Mouse (Mus musculus) limb, embryonic 12.5 days (tissue): ENCODE measurements around the gene Gm37240. TPM values are rescaled to one million over a fixed set of nuclear protein-coding genes. Genes with fewer than 3 reads are reported as not detected.

Experiments used
- ATAC-seq: fragments of 200-750 bp; cut with Nextera tagmentation; 2 replicates; pipeline ENCODE4 v1.8.0; 2017; ENCODE audit warnings: low read depth, moderate TSS enrichment; ENCODE audit not compliant: insufficient number of reproducible peaks, insufficient read depth, low FRiP score, low TSS enrichment
- H3K27ac ChIP-seq: fragments of 300-500 bp; sonication (generic); 2 replicates; pipeline ENCODE4 v1.5.1; 2016; ENCODE audit warnings: mild to moderate bottlenecking, moderate library complexity
- H3K27me3 ChIP-seq: fragments of 300-500 bp; sonication (generic); 2 replicates; pipeline ENCODE4 v1.6.1; 2016; ENCODE audit warnings: mild to moderate bottlenecking, moderate library complexity
- H3K36me3 ChIP-seq: fragments of 300-500 bp; sonication (generic); 2 replicates; pipeline ENCODE4 v1.6.1; 2016; ENCODE audit warnings: mild to moderate bottlenecking, moderate library complexity
- H3K4me1 ChIP-seq: fragments of 300-500 bp; sonication (generic); replicated peaks from 2 replicates; pipeline ENCODE4 v1.6.1; 2016
- H3K4me2 ChIP-seq: fragments of 300-500 bp; sonication (generic); 2 replicates; pipeline ENCODE4 v1.6.1; 2016; ENCODE audit warnings: mild to moderate bottlenecking, moderate library complexity
- H3K4me3 ChIP-seq: fragments of 300-500 bp; sonication (generic); replicated peaks from 2 replicates; pipeline ENCODE4 v1.5.1; 2016; ENCODE audit warnings: mild to moderate bottlenecking
- H3K9ac ChIP-seq: fragments of 300-500 bp; sonication (generic); replicated peaks from 2 replicates; pipeline ENCODE4 v1.6.1; 2016; ENCODE audit warnings: mild to moderate bottlenecking, moderate library complexity
- H3K9me3 ChIP-seq: fragments of 300-500 bp; sonication (generic); 2 replicates; pipeline ENCODE4 v1.6.1; 2016; ENCODE audit warnings: mild to moderate bottlenecking, moderate library complexity
- WGBS: fragments of 180-500 bp; shearing (Covaris S2); methylation state at CpG from one replicate; pipeline ENCODE4 v1.1.7; 2016; 5-methylcytosine and 5-hydroxymethylcytosine counted together
- polyA plus RNA-seq: library from polyadenylated mRNA; unstranded; fragments of >200 nt; fragmentation: Nextera tagmentation; extraction: Ambion mirVana; gene quantifications from 2 replicates; pipeline ENCODE4 v1.2.1, GENCODE M21; 2016

Gm37240 gene
- polyA plus RNA-seq, 1 experiment from 2014 or later = 3.4 TPM

DNA sequence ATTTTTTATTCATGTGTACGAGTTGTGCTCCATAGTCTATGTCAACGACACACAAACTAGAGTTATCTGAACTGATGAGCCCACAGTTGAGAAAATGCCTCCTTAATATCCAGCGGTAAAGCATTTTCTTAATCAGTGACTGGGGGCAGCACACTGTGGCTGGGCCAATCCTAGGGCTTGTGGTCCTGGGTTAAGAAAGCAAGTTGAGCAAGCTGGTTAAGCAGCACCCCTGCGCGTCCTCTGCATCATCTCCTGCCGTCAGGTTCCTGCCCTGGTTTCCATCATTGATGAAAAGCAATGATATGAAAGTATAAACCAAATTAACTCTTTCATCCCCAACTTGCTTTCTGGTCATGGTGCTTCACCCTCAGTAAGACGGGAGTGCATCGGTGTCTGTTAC, 1394.7 kb downstream of the Gm37240 start:
- Histone ChIP-seq H3K36me3 (peaks cover 6% of the 10 kb centered on the region; the same call in 1 of the 2 replicates), H3K27me3 (no peaks in the 10 kb centered on the region), H3K4me2 (no peak overlapping the region), H3K9me3 (no peaks in the 10 kb centered on the region), H3K27ac (no peak overlapping the region), H3K4me1 (no peaks in the 10 kb centered on the region), H3K4me3 (no peak overlapping the region), H3K9ac (no peak overlapping the region)
- no peak for ATAC-seq
- WGBS = 93% methylated on average over 8 of the region's 8 CpGs

- Histone ChIP-seq H3K9ac (no peak overlapping the region), H3K4me3 (no peak overlapping the region), H3K36me3 (peaks cover 4% of the 10 kb centered on the region; the same call in 1 of the 2 replicates), H3K9me3 (no peaks in the 10 kb centered on the region), H3K4me2 (no peak overlapping the region), H3K27me3 (no peaks in the 10 kb centered on the region), H3K4me1 (0 out of 2 replicates have a peak, but pooled peaks cover 3% of the 10 kb centered on the region), H3K27ac (no peak overlapping the region)
- ATAC-seq = no peak
- WGBS = 80% methylated on average over 4 of the region's 4 CpGs
These were observed 1395.2 kb downstream of the Gm37240 start for GRCm38 (mm10) chr3:84492148-84492547.

GRCm38 (mm10) chr3:84488716-84489115, 1398.6 kb downstream of the Gm37240 start:
- no peak overlapping the region for H3K9ac ChIP-seq
- no peak overlapping the region for H3K27ac ChIP-seq
- ATAC-seq = no peak
- H3K27me3 ChIP-seq = 0 out of 2 replicates have a peak, but pooled peaks cover under 1% of the 10 kb centered on the region
- H3K4me3 ChIP-seq = no peak overlapping the region
- peaks cover 10% of the 10 kb centered on the region; the same call in 1 of the 2 replicates for H3K4me1 ChIP-seq
- WGBS = 76% methylated on average over 6 of the region's 6 CpGs
- H3K36me3 ChIP-seq = no peaks in the 10 kb centered on the region; the same call in 1 of the 2 replicates
- H3K4me2 ChIP-seq = no peak overlapping the region
- no peaks in the 10 kb centered on the region for H3K9me3 ChIP-seq

DNA sequence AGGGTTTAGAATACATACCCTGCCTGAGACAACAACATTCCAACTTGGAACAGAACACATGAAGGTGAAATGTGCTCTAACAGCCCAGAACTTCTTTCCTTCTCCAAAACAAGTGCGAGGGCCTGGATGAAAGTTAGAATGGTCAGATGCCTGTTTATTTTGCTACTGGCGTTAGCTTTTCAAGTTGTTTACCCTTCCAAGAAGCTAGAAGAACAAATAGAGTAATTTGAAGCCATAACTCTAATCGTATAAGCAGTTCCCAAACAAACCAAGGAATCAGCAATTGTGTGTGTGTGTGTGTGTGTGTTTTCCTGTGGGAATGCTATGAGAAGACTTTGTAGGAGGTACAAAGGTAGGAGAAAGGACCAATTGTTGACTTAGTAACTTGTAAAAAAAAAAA, 1402.4 kb downstream of the Gm37240 start:
- Histone ChIP-seq H3K36me3 (no peaks in the 10 kb centered on the region), H3K9me3 (no peaks in the 10 kb centered on the region), H3K4me3 (no peak overlapping the region), H3K27me3 (peaks cover 35% of the 10 kb centered on the region), H3K9ac (no peak overlapping the region), H3K4me2 (no peak overlapping the region), H3K4me1 (peaks cover 19% of the 10 kb centered on the region; the same call in 1 of the 2 replicates), H3K27ac (peak overlapping the region; percentile 50; the same call in 1 of the 2 replicates)
- 41% methylated on average over 3 of the region's 3 CpGs for WGBS
- no peak for ATAC-seq

DNA sequence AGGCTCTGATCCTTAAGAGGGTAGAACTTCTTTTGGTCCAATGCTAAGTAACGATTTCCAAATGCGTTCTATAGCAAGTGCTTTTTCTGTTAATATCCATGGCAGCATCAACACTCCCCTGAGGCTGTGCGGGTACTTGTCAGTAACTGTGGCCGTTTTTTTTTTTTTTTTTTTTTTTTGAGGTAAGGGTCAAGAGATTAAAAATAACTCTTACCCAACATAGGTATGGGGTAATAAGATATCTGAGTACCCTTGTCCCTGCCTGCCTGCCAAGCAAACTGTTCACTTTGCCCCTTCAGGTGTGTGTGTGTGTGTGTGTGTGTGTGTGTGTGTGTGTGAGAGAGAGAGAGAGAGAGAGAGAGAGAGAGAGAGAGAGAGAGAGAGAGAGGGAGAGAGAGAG, 1403.0 kb downstream of the Gm37240 start:
- Histone ChIP-seq H3K36me3 (no peaks in the 10 kb centered on the region), H3K9me3 (no peaks in the 10 kb centered on the region), H3K4me1 (peaks cover 25% of the 10 kb centered on the region), H3K27ac (no peak overlapping the region), H3K4me3 (no peak overlapping the region), H3K9ac (no peak overlapping the region), H3K27me3 (peaks cover 41% of the 10 kb centered on the region), H3K4me2 (no peak overlapping the region)
- ATAC-seq = no peak
- 71% methylated on average over 4 of the region's 4 CpGs for WGBS

GRCm38 (mm10) chr3:84482121-84482520, 1405.2 kb downstream of the Gm37240 start:
- 70% methylated on average over 6 of the region's 6 CpGs for WGBS
- H3K9ac ChIP-seq = no peak overlapping the region
- H3K4me3 ChIP-seq = no peak overlapping the region
- peaks cover 27% of the 10 kb centered on the region for H3K4me1 ChIP-seq
- H3K27ac ChIP-seq = no peak overlapping the region
- no peaks in the 10 kb centered on the region for H3K9me3 ChIP-seq
- no peak for ATAC-seq
- H3K4me2 ChIP-seq = no peak overlapping the region
- no peaks in the 10 kb centered on the region for H3K36me3 ChIP-seq
- H3K27me3 ChIP-seq = peaks cover 63% of the 10 kb centered on the region

- H3K9me3 ChIP-seq = no peaks in the 10 kb centered on the region
- H3K36me3 ChIP-seq = no peaks in the 10 kb centered on the region
- peak overlapping the region; percentile 98 for H3K4me2 ChIP-seq
- 3% methylated on average over 11 of the region's 11 CpGs for whole genome bisulfite sequencing
- no peak overlapping the region for H3K9ac ChIP-seq
- H3K4me3 ChIP-seq = peak overlapping the region; percentile 65
- H3K27me3 ChIP-seq = peaks cover 68% of the 10 kb centered on the region
- H3K27ac ChIP-seq = no peak overlapping the region
- no peak for ATAC-seq
- H3K4me1 ChIP-seq = peaks cover 26% of the 10 kb centered on the region
These were observed 1406.2 kb downstream of the Gm37240 start for GRCm38 (mm10) chr3:84481104-84481503.

GRCm38 (mm10) chr3:84480006-84480897, 1407.1 kb downstream of the Gm37240 start, which contains the start of gene Fhdc1:
Gene Fhdc1, minus strand, starts transcription at chr3:84480429.
- no peaks in the 10 kb centered on the region for H3K9me3 ChIP-seq
- H3K4me2 ChIP-seq = peak within 1 kb of the TSS; percentile 98
- peaks cover 21% of the 10 kb centered on the region for H3K4me1 ChIP-seq
- peak within 1 kb of the TSS; percentile 29; the same call in 1 of the 2 replicates for H3K27ac ChIP-seq
- peak within 1 kb of the TSS; percentile 65 for H3K4me3 ChIP-seq
- under 1% methylated on average over 82 of the region's 82 CpGs for WGBS
- peak; percentile 69 for ATAC-seq
- peak within 1 kb of the TSS; percentile 66 for H3K9ac ChIP-seq
- no peaks in the 10 kb centered on the region for H3K36me3 ChIP-seq
- peaks cover 74% of the 10 kb centered on the region for H3K27me3 ChIP-seq

DNA sequence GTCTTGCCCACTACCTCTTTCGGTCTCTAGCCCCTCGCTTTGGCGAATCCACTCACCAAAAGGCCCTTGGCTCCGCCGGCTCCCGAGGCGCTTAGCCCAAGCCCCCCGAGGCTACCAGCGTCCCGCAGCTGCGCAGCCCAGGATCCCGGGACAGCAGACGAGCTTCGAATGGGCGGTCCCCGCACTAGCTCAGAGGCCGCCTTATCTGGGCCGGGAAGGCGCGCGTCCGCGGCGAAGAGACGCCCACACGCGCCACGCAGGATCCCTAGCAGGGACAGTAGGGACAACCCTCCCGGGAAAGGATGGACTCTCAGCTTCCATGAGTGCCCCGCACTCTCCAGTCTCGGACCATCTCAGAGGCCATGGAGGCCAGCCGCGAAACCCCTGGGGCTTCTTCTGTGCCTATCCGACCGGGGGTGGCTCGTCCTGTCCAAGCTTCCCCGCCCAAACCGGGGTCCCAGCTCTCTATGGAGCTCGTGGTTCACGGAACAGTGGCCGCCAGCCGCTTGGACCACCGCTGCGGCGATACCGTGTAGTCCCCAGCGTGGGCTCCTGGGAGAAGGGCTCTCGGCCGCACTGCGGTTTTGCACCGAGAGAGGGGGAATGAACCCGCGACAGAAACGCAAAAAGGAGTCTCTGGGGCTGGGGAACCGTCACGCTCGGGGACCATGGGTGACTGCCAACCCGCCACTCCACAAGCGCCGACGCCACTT, 1407.9 kb downstream of the Gm37240 start:
- Histone ChIP-seq H3K27ac (no peak overlapping the region), H3K27me3 (peaks cover 78% of the 10 kb centered on the region)

DNA sequence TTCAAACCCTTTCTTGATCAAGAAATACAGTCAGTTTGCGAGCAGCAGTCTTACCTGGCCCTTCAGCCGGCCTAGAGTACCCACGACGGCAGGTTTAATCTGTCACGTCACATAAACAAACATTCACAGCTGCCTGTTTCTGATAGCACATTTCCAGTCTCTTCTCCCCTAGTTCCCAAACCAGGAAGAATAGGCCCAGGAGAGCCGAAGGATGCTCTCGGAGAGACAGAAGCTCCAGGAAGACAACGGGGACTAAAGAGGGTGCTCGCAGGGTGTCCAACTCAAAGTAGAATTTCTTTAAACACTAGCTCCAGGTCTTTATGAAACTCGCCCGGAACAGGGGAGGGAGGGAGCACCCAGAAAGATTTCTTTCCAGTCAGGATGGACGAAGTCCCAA, 1408.4 kb downstream of the Gm37240 start:
- WGBS = 1% methylated on average over 12 of the region's 12 CpGs
- Histone ChIP-seq H3K4me2 (peak overlapping the region; percentile 98), H3K9ac (peak overlapping the region; percentile 66), H3K27me3 (peaks cover 78% of the 10 kb centered on the region), H3K36me3 (no peaks in the 10 kb centered on the region), H3K4me3 (peak overlapping the region; percentile 65), H3K27ac (no peak overlapping the region), H3K9me3 (no peaks in the 10 kb centered on the region), H3K4me1 (peaks cover 27% of the 10 kb centered on the region)
- no peak for ATAC-seq

More for the DNA sequence above, 1407.9 kb downstream of the Gm37240 start:
- H3K4me1 ChIP-seq = peaks cover 23% of the 10 kb centered on the region
- ATAC-seq = no peak; the same call in 1 of the 2 replicates
- no peaks in the 10 kb centered on the region for H3K36me3 ChIP-seq
- under 1% methylated on average over 61 of the region's 61 CpGs for WGBS
- H3K4me2 ChIP-seq = peak overlapping the region; percentile 98
- no peaks in the 10 kb centered on the region for H3K9me3 ChIP-seq
- peak overlapping the region; percentile 66 for H3K9ac ChIP-seq
- H3K4me3 ChIP-seq = peak overlapping the region; percentile 65

DNA sequence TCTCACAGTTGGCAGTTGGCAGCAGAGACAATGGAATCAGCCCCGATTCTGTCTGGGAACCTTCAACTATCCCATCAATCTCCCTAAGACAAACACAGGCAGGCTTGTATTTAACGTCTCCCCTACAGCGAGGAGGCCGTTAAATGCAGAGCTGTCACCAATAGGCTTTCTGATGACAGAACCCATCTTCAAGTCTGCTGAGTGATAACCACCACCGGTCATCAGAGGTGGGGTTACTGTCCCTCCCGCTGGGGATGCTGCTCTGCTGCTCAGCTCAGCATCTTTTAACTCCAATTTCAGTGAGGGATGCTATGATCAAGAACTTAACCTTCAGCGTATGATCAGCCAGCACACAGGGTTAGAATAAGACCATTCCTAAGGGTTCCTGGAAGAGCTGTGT, 1409.1 kb downstream of the Gm37240 start:
- Histone ChIP-seq H3K4me3 (peak overlapping the region; percentile 65; the same call in 1 of the 2 replicates), H3K9ac (no peak overlapping the region), H3K27ac (no peak overlapping the region), H3K36me3 (no peaks in the 10 kb centered on the region), H3K27me3 (peaks cover 73% of the 10 kb centered on the region), H3K4me1 (peaks cover 34% of the 10 kb centered on the region), H3K4me2 (peak overlapping the region; percentile 98; the same call in 1 of the 2 replicates), H3K9me3 (no peaks in the 10 kb centered on the region)
- no peak for ATAC-seq
- 2% methylated on average over 7 of the region's 7 CpGs for WGBS
